Mouse (Mus musculus) heart, adult 2 months (tissue): ENCODE measurements at regions not wholly inside any gene's neighbourhood (a gene's known extent, or its start where the extent isn't known, plus 50 kb on each side); places are given as distances from the start of the nearest gene placed in this dataset.

Experiments
- DNase-seq, 2 experiments: peaks; one replicate each; pipeline ENCODE4 v3.0.0; 2021
- H3K27ac ChIP-seq: fragments of 200-600 bp; 2 replicates; pipeline ENCODE4 v1.8.1; 2022
- H3K27me3 ChIP-seq: fragments of 200-500 bp; 2 replicates; pipeline ENCODE4 v1.6.1; 2012; ENCODE audit warnings: mild to moderate bottlenecking, low read length, inconsistent platforms, mixed read lengths; ENCODE audit not compliant: control insufficient read depth, insufficient read depth
- H3K36me3 ChIP-seq: fragments of 200-500 bp; 2 replicates; pipeline ENCODE4 v1.6.1; 2012; ENCODE audit warnings: low read length, inconsistent platforms; ENCODE audit not compliant: control insufficient read depth, insufficient read depth
- H3K4me1 ChIP-seq: fragments of 200-500 bp; 2 replicates; pipeline ENCODE4 v1.6.1; 2011; ENCODE audit warnings: low read length; ENCODE audit not compliant: control insufficient read depth, insufficient read depth
- H3K4me3 ChIP-seq: fragments of 200-600 bp; 2 replicates; pipeline ENCODE4 v1.8.1; 2022
- H3K79me2 ChIP-seq: fragments of 200-500 bp; replicated peaks from 2 replicates; pipeline ENCODE4 v1.6.1; 2012; ENCODE audit warnings: mild to moderate bottlenecking, inconsistent platforms, low read length, moderate library complexity, mixed read lengths; ENCODE audit not compliant: control insufficient read depth, insufficient read depth
- H3K9ac ChIP-seq: fragments of 200-500 bp; 2 replicates; pipeline ENCODE4 v1.6.1; 2012; ENCODE audit warnings: low read depth, mild to moderate bottlenecking, control low read depth, inconsistent platforms, low read length, mixed read lengths
- CTCF ChIP-seq: fragments of 200-600 bp; IDR thresholded peaks from 2 replicates; pipeline ENCODE4 v1.8.1; 2022; ENCODE audit warnings: antibody characterized with exemption, mild to moderate bottlenecking, moderate library complexity
- EP300 ChIP-seq: fragments of 200-500 bp; IDR thresholded peaks from 2 replicates; pipeline ENCODE4 v1.6.1; 2011; ENCODE audit warnings: low read depth, low read length, control low read depth; ENCODE audit not compliant: insufficient read depth
- POLR2A ChIP-seq: fragments of 200-500 bp; IDR thresholded peaks from 2 replicates; pipeline ENCODE4 v1.6.1; 2011; ENCODE audit warnings: mild to moderate bottlenecking, low read depth, low read length, control low read depth; ENCODE audit not compliant: insufficient read depth
- WGBS: fragments of 180-500 bp; shearing (Covaris S2); methylation state at CpG from one replicate; pipeline ENCODE4 v1.1.7; 2018; 5-methylcytosine and 5-hydroxymethylcytosine counted together
- intact Hi-C: fragments of 180-260 bp; cut with DNase I; formaldehyde crosslinking; loops from one replicate; pipeline ENCODE4 v1.15.1; 2025

DNA sequence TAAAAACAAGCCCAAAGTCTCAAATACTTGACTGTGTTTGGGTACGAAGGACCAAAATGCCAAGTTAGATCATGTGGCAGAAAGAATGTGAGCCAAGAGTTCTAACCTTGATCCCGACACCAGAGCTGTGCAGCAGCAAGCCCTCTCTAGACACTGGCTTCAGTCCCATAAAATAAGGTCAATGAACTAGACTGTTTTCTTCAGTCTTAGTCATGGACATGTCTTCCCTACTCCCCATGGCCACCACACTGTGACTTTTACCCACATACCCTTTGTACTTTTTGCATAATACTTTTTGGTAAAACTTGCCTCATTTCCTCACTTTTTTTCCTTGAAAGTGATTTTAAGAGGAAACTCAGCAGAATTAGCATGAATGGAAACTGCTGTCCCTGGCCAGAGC, 74.9 kb upstream of the Gm26657 start:
- no peak for TF ChIP-seq EP300
- TF ChIP-seq CTCF = no peak
- TF ChIP-seq POLR2A = no peak
- H3K4me3 ChIP-seq = no peak overlapping the region
- H3K27me3 ChIP-seq = no peaks in the 10 kb centered on the region
- no peaks in the 10 kb centered on the region for H3K4me1 ChIP-seq
- no peaks in the 10 kb centered on the region for H3K36me3 ChIP-seq
- no peaks in the 10 kb centered on the region for H3K79me2 ChIP-seq
- no peak overlapping the region for H3K9ac ChIP-seq
- WGBS = 74% methylated on average over 2 of the region's 2 CpGs
- intact Hi-C loops = no loop called here
- H3K27ac ChIP-seq = no peak overlapping the region
- no peak for DNase-seq

DNA sequence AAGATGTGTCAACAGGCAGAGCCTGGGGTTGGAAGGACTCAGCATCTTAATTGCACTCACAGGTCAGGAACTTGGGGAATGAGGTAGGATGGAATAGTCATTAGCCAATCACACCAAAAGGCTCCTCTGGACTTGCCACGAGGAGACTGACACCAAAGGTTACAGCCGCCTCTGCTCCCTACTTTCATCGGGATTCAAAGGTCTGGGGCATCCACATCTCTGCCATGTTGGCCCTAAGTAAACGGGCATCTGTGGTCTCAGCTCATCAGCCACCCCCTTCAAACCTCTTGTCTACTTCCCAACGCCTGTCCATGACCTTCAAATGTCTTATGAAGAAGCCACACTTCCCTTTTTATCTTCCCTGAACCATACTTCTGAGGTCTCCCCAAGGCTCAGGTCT, 78.1 kb upstream of the Gm26657 start:
- Histone ChIP-seq H3K27ac (no peak overlapping the region), H3K79me2 (no peaks in the 10 kb centered on the region), H3K4me1 (no peaks in the 10 kb centered on the region), H3K9ac (no peak overlapping the region), H3K4me3 (no peak overlapping the region), H3K27me3 (no peaks in the 10 kb centered on the region), H3K36me3 (no peaks in the 10 kb centered on the region)
- 79% methylated on average over 5 of the region's 5 CpGs for WGBS
- no peak for DNase-seq
- intact Hi-C loops = no loop called here
- TF ChIP-seq EP300 (no peak), CTCF (no peak), POLR2A (no peak)

DNA sequence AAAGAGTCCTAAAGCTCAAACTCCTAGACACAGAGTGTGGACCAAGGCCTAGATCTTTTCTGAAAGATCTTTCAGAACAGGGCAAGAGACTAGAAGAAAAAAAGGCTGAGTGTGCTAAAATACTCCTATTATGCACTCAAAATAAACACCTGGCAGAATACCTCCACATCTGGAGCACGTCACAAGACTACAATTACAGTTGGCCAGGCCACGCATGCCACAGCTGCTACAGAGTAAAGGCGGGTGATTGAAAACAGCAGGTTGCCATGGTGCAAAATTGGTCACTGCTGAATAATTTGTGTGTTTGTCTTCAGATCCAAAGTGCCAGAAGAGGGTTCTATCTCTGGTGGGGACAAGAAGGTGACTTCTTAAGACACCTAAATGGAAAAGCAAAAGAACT, 82.8 kb upstream of the Gm26657 start:
- TF ChIP-seq CTCF (no peak), POLR2A (no peak), EP300 (no peak)
- DNase-seq = no peak
- intact Hi-C loops = no loop called here
- no peak overlapping the region for H3K4me3 ChIP-seq
- WGBS = 87% methylated on average over 3 of the region's 3 CpGs
- H3K36me3 ChIP-seq = no peaks in the 10 kb centered on the region
- H3K27ac ChIP-seq = no peak overlapping the region
- H3K4me1 ChIP-seq = peaks cover 1% of the 10 kb centered on the region; the same call in 1 of the 2 replicates
- no peaks in the 10 kb centered on the region for H3K27me3 ChIP-seq
- no peak overlapping the region for H3K9ac ChIP-seq
- no peaks in the 10 kb centered on the region for H3K79me2 ChIP-seq

- H3K27ac ChIP-seq = no peak overlapping the region
- no peak for TF ChIP-seq EP300
- no peak for TF ChIP-seq CTCF
- TF ChIP-seq POLR2A = no peak
- H3K4me3 ChIP-seq = no peak overlapping the region
- no peaks in the 10 kb centered on the region for H3K36me3 ChIP-seq
- peaks cover 1% of the 10 kb centered on the region; the same call in 1 of the 2 replicates for H3K4me1 ChIP-seq
- H3K79me2 ChIP-seq = no peaks in the 10 kb centered on the region
- H3K9ac ChIP-seq = no peak overlapping the region
- no peaks in the 10 kb centered on the region for H3K27me3 ChIP-seq
- intact Hi-C loops = no loop called here
- 82% methylated on average over 4 of the region's 4 CpGs for WGBS
- DNase-seq = no peak
Observed at GRCm38 (mm10) chr4:56654327-56654726, 85.5 kb upstream of the Gm26657 start.

DNA sequence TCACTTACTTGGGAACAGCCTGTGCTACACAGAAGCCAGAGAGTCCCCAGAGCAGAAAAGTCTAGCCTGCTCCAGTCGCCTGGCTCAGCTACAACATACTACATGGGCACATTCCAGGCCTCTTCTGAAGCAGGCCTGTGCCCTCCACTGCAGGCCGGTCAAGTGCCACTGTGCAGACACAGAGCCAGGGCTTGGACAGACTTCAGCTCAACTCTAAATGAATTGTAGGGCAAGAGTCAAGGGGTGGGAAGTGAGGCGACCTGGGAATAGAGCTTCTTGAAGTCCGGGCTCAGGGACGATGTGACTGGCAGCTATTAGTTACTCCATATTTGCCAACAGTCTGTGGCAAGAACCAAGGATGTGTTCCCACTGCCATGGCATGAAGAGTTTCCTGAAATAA, 87.1 kb upstream of the Gm26657 start:
- no peaks in the 10 kb centered on the region for H3K79me2 ChIP-seq
- peaks cover 1% of the 10 kb centered on the region; the same call in 1 of the 2 replicates for H3K4me1 ChIP-seq
- no peak overlapping the region for H3K4me3 ChIP-seq
- H3K27me3 ChIP-seq = no peaks in the 10 kb centered on the region
- intact Hi-C loops = no loop called here
- peak in 1 of 2 experiments; percentile 59 for DNase-seq
- no peak overlapping the region for H3K27ac ChIP-seq
- H3K9ac ChIP-seq = no peak overlapping the region
- TF ChIP-seq CTCF (no peak), EP300 (0 out of 2 replicates have a peak, but pooled peaks have one; percentile 42)
- no peaks in the 10 kb centered on the region for H3K36me3 ChIP-seq
- WGBS = 49% methylated on average over 5 of the region's 5 CpGs

DNA sequence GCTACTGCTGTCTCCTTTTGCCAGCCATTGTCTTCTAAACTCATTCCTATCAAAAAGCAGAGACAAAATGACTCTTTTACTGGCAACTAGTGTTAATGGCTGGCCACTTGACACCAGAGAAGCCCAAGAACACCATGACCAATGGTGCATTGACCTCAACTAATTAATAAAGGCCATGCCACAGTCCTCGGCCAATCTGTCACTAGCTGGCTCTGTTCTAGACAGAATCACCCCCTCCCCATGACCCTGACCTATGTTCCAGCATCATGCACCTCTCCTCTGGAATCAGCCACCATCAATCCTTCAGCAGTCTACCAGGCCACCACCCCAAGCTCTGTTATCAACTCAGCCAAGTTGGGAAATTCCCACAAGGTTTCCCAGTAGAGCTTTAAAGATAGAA, 90.1 kb upstream of the Gm26657 start:
- Histone ChIP-seq H3K27me3 (no peaks in the 10 kb centered on the region), H3K4me3 (no peak overlapping the region), H3K4me1 (no peaks in the 10 kb centered on the region), H3K36me3 (no peaks in the 10 kb centered on the region), H3K9ac (no peak overlapping the region), H3K27ac (no peak overlapping the region), H3K79me2 (no peaks in the 10 kb centered on the region)
- WGBS = 88% methylated on average over 1 of the region's 1 CpGs
- TF ChIP-seq POLR2A (no peak), CTCF (no peak), EP300 (no peak)
- intact Hi-C loops = no loop called here
- no peak for DNase-seq
